Mouse (Mus musculus): Measurements from ENCODE around the gene Rcan2.

GRCm38 (mm10) chr17:43990957-43991383 lies 189.8 kb downstream of the Rcan2 start:
- TF ChIP-seq CTCF (IDR thresholded peaks at IDR 0.05; ENCODE audit: extremely low read depth, insufficient read length, insufficient replicate concordance, low read depth, low read length) (no peak), POLR2A (IDR thresholded peaks at IDR 0.05; ENCODE audit: low read depth, low read length) (no peak)
